Mouse (Mus musculus): ENCODE results near the gene Kera. TPM values are rescaled to one million over a fixed set of nuclear protein-coding genes. Genes with fewer than 3 reads are reported as not detected.

Kera gene
- polyA plus RNA-seq, 1 experiment from 2014 or later = not detected

DNA sequence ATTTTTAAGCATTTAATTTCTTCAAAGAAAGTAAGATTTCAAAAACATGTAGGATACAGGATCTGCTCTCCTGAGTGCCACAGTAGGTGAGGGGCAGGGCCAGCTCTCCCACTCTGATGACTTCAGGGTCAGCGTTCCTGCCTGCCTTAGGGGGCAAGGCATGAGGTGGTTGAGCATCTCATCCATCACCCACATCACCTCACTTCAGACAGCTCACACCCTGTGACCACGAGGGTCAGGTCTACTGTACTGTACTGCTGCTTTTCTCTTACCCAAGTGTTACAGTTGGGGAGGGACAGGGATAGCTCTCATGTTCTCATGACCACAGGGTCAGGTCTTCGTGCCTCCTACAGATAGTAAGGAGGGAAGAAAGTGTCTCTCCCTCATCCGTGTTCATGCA, 4.9 kb upstream of the Kera start:
- peaks cover 12% of the 10 kb centered on the region for H3K27me3 ChIP-seq
- DNase-seq (ENCODE audit: low read depth, low spot score) = no peak
- no peak for TF ChIP-seq CTCF (IDR thresholded peaks at IDR 0.05)
- CTCF ChIA-PET = no interaction called here
- POLR2A ChIA-PET = no interaction called here
- in situ Hi-C loops (cut with MboI; ENCODE audit: low pct_unique_long_range_greater_than_20kb) = no loop called here
- no peak for ATAC-seq

DNA sequence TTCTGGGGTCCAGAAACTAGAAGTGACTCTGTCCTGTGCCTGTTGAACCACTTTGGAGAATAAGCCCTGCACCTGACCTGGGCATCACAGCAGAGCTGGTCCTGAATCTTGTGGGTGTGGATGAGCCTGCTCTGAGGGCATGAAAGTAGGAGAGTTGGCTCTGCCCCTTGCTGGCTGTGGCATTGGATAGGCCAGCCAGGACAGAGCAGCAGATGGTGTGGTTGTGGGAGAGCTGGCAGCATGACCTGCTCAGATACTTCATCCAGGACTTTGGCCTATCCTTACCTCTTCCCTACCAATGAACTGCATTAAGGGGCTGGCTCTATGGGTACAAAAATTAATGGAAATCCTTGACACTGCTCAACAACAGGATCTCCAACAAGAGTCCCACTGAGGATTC, 3.4 kb upstream of the Kera start:
- DNase-seq (ENCODE audit: low read depth, low spot score) (no peak), ATAC-seq (no peak)
- H3K27me3 ChIP-seq = peaks cover 15% of the 10 kb centered on the region
- ChIA-PET CTCF (interaction anchor here (1.0 kb wide), 1 partner anchor 227 kb away, joined by 3 read pairs; no protein-coding TSS in a partner anchor), POLR2A (no interaction called here)
- in situ Hi-C loops (cut with MboI; ENCODE audit: low pct_unique_long_range_greater_than_20kb) = no loop called here
- no peak for TF ChIP-seq CTCF (IDR thresholded peaks at IDR 0.05)

DNA sequence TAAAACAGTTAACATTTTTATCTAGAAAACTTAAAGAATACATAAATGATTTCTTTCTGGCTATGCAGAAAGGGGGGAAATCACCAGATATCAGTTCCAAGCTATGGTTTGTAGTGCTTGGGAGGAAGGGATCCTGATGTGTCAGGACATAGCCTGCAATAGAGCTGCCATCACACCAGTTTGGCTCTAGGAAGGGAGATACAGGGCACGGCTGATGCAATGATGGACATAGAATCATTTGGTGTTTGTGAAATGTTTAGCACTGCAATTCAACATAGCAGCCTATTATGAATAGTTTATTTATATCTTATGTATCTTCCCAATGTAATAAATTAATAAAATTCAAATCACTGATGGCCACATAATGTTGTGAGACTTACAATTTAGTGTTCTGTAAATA, 15.6 kb downstream of the Kera start:
- ChIA-PET POLR2A (no interaction called here), CTCF (no interaction called here)
- in situ Hi-C loops (cut with MboI; ENCODE audit: low pct_unique_long_range_greater_than_20kb) = no loop called here
- no peak for TF ChIP-seq CTCF (IDR thresholded peaks at IDR 0.05)
- DNase-seq (ENCODE audit: low read depth, low spot score) (no peak), ATAC-seq (no peak)
- H3K27me3 ChIP-seq = peaks cover 6% of the 10 kb centered on the region

DNA sequence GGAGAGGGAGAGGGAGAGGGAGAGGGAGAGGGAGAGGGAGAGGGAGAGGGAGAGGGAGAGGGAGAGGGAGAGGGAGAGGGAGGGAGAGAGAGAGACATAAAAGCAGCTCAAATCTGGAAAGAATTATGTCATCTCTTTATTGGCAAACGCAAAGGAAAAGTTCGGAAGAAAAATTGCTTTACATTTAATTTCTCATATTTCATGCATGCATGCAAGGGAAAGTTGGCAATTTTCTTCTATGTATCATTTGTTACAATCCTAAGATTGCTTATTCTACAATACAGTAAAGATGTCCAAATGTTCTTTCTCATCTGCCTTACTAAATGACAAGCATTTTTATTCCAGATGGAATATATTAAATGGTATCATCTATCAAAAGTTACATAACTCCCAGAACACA, 17.7 kb downstream of the Kera start:
- DNase-seq (ENCODE audit: low read depth, low spot score) (no peak), ATAC-seq (no peak)
- peaks cover 8% of the 10 kb centered on the region for H3K27me3 ChIP-seq
- ChIA-PET CTCF (interaction anchor here (1.0 to 1.5 kb wide), 2 partner anchors 13 to 15 kb away, joined by 4 to 5 read pairs; no protein-coding TSS in a partner anchor), POLR2A (no interaction called here)
- in situ Hi-C loops (cut with MboI; ENCODE audit: low pct_unique_long_range_greater_than_20kb) = no loop called here
- no peak for TF ChIP-seq CTCF (IDR thresholded peaks at IDR 0.05)

DNA sequence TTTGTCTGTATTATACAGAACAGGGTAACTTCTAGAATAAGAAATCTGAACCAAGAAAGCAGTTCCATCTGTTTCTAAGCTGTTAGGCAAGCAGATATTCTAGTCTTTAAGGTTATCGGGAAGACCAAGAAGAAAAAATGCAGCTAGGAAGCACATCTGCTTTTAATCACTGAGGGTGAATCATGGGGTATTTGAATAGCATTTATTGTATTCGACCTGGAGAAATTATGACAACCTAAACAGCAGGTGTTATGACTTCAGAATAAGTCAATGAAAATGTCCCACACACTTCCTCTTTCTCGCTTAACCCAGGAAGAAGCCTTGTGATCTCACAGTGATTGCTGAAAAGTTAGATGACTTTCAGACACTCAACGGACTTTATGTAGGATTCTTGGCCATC, 18.4 kb downstream of the Kera start:
- H3K27me3 ChIP-seq = peaks cover 8% of the 10 kb centered on the region
- ChIA-PET CTCF (no interaction called here), POLR2A (no interaction called here)
- DNase-seq (ENCODE audit: low read depth, low spot score) = no peak
- no peak for TF ChIP-seq CTCF (IDR thresholded peaks at IDR 0.05)
- in situ Hi-C loops (cut with MboI; ENCODE audit: low pct_unique_long_range_greater_than_20kb) = no loop called here
- no peak for ATAC-seq

DNA sequence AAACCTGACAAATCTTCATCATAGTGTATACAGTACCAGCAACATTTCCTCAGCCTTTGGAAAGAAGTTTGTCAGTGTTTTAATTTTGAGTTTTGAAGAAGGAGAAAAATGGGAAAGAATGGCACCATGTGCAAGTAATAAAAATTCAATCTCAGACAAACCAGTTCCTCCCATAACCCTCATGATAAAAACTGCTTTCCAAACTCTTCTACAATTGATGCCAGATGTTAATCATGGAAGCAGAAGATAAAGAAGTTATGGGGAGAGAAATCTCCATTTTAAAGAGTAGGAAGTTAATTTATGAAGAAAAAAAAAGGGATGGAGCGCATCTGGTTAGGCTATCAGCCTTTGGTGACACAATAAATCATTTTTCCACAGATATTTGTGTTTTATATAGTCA, 19.9 kb downstream of the Kera start:
- ATAC-seq (no peak), DNase-seq (ENCODE audit: low read depth, low spot score) (no peak)
- TF ChIP-seq CTCF (IDR thresholded peaks at IDR 0.05) = no peak
- peaks cover 16% of the 10 kb centered on the region for H3K27me3 ChIP-seq
- in situ Hi-C loops (cut with MboI; ENCODE audit: low pct_unique_long_range_greater_than_20kb) = no loop called here
- CTCF ChIA-PET = no interaction called here
- POLR2A ChIA-PET = interaction anchor here (0.6 kb wide), 1 partner anchor 208 kb away, joined by 3 read pairs; no protein-coding TSS in a partner anchor

DNA sequence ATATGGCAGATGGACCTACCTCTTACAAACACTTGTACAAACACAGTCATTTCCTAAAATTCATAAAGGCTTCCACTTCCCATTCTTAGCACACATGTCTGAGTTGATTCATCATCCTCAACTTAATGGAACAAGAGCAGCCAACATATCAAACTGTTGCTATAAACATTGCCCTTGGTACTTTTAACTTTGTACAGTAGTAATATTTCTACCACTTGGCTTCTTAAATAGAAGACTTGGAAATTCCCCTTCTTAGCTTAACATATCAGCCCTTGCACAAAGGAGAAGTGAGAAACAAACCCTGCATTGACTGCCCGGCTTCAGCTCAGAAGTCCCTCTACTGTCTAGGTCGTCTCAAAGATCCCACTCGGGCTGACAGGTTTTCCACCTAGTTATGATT, 24.4 kb downstream of the Kera start:
- ChIA-PET CTCF (no interaction called here), POLR2A (no interaction called here)
- DNase-seq (ENCODE audit: low read depth, low spot score) (no peak), ATAC-seq (no peak)
- TF ChIP-seq CTCF (IDR thresholded peaks at IDR 0.05) = no peak
- H3K27me3 ChIP-seq = peaks cover 11% of the 10 kb centered on the region
- in situ Hi-C loops (cut with MboI; ENCODE audit: low pct_unique_long_range_greater_than_20kb) = no loop called here

DNA sequence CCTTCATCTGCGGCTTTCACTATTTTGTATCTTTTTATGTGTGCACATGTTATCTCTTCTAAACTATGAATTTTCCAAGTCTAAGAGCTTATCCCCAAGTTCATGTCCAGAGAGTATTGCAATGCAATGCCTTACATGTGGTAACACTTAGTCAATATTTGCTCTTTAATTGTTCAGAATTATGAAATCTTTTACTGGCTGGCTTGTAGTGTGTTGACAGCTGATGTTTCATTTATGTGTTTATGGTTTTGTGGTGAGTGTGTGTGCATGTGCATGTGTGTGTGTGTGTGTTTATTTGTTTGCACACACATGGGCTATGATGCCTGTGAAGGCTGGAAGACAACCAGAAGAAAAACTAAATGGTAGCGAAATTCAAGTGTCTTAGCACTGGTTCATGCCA, 35.2 kb downstream of the Kera start:
- in situ Hi-C loops (cut with MboI; ENCODE audit: low pct_unique_long_range_greater_than_20kb) = no loop called here
- TF ChIP-seq CTCF (IDR thresholded peaks at IDR 0.05) = no peak
- peaks cover 15% of the 10 kb centered on the region for H3K27me3 ChIP-seq
- no peak for ATAC-seq
- POLR2A ChIA-PET = no interaction called here
- no peak for DNase-seq (ENCODE audit: low read depth, low spot score)
- CTCF ChIA-PET = no interaction called here

DNA sequence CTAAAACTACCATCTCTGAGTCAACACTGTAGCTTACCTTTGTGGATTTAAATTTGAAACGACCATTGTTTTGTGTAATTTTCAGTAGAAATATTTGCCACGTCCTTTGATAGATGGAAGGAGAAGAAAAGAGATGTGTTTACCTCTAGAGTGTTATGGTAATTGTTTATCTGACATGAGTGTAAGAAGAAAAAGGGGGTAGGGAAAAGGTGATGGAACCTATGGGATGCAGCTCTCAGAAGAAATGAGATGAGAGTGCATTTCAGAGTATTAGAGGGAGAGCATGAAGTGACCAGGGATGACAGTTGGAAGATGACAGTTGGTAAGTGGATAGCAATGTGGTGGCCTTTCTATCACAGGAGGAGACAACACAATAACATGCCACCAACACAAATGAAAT, 37.1 kb downstream of the Kera start, which contains the start of gene Epyc:
Gene Epyc, plus strand, starts transcription at position 301 of the 400 bp plus-strand sequence.
- no peak for DNase-seq (ENCODE audit: low read depth, low spot score)
- no peak for TF ChIP-seq CTCF (IDR thresholded peaks at IDR 0.05)
- peaks cover 23% of the 10 kb centered on the region for H3K27me3 ChIP-seq
- ChIA-PET CTCF (no interaction called here), POLR2A (no interaction called here)
- in situ Hi-C loops (cut with MboI; ENCODE audit: low pct_unique_long_range_greater_than_20kb) = no loop called here
- ATAC-seq = no peak

DNA sequence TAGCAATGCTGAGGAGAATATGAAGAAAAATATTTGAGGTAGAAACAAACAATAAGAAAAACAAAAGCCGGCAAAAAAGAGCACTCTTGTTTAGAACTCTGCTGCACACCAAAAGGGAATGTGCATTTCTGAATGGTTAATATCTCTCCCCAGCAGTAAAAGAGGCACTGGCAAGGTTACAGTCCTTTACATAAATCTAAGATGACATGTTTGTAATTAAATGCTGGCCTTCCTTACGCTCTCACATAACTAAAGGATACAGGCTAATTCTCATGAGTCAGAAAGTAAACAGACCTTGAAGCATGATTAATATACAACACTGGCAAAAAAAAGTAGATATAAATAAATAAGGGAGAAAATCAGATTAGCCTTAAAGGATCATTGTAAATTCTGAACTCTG, 43.7 kb downstream of the Kera start:
- no peak for TF ChIP-seq CTCF (IDR thresholded peaks at IDR 0.05)
- ATAC-seq (no peak), DNase-seq (ENCODE audit: low read depth, low spot score) (no peak)
- in situ Hi-C loops (cut with MboI; ENCODE audit: low pct_unique_long_range_greater_than_20kb) = no loop called here
- ChIA-PET CTCF (interaction anchor here (0.9 to 1.3 kb wide), 2 partner anchors 15 to 20 kb away, joined by 3 read pairs; no protein-coding TSS in a partner anchor), POLR2A (no interaction called here)
- H3K27me3 ChIP-seq = peaks cover 23% of the 10 kb centered on the region

DNA sequence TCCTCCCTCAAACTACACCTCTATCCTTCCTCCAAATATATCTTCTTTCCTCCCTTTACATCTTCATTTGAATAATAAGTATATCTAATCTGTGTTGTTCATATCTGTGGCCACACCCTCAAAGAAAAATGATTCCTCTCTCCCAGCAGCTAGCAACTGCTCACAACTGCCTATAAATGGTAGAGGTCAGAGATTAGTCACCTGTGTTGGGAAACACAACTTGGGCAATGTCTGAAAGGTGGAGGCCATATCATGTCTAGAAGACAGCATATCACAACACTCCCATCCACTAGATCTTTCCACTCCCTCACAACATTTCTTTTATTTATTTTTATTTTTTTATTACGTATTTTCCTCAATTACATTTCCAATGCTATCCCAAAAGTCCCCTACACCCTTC, 52.8 kb downstream of the Kera start:
- no peak for ATAC-seq

More for the DNA sequence above, 52.8 kb downstream of the Kera start:
- no peak for DNase-seq (ENCODE audit: low read depth, low spot score)
- ChIA-PET POLR2A (no interaction called here), CTCF (no interaction called here)
- in situ Hi-C loops (cut with MboI; ENCODE audit: low pct_unique_long_range_greater_than_20kb) = no loop called here
- no peak for TF ChIP-seq CTCF (IDR thresholded peaks at IDR 0.05)
- H3K27me3 ChIP-seq = no peaks in the 10 kb centered on the region

Other genes with a start within 250 kb of the Kera start
- gene Dcn, start 127.3 kb upstream of the Kera start, polyA plus RNA-seq (2021) = 4.0 TPM
- not detected for gene Lum, start 41.8 kb upstream of the Kera start, polyA plus RNA-seq (2021)
- gene Epyc, start 37.2 kb downstream of the Kera start, polyA plus RNA-seq (2021) = not detected
- not detected for gene Ccer1, start 86.2 kb downstream of the Kera start, polyA plus RNA-seq (2021)
- gene C030005K15Rik, start 119.9 kb downstream of the Kera start, polyA plus RNA-seq (2021) = not detected

Measured in Patski (cell line).